Mouse (Mus musculus): ENCODE measurements at regions not wholly inside any gene's neighbourhood (a gene's known extent, or its start where the extent isn't known, plus 50 kb on each side); places are given as distances from the start of the nearest gene placed in this dataset.

DNA sequence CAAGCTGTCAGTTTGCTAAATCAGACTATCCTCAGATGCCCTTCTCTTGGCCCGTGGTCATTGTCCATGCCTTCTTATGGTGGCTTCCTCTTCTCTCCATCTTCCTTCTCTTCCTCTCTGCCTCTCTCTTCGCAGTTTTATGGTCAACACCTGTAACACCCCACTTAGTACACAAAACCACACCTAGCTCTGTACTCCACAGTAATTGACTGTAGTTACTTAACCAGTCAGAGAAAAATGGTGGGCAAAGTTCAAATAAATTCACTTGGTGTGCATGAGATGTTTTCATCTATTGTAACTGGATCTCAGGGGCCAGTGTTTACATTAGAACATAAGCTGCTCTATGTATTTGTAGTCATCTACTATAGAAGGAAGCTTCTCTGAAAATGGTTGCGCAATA lies 807.8 kb upstream of the Cadm2 start:
- DNase-seq (ENCODE audit: low spot score) = no peak

- DNase-seq (ENCODE audit: low spot score) = no peak
Observed at GRCm38 (mm10) chr16:68427522-68427921, 806.8 kb upstream of the Cadm2 start.

DNA sequence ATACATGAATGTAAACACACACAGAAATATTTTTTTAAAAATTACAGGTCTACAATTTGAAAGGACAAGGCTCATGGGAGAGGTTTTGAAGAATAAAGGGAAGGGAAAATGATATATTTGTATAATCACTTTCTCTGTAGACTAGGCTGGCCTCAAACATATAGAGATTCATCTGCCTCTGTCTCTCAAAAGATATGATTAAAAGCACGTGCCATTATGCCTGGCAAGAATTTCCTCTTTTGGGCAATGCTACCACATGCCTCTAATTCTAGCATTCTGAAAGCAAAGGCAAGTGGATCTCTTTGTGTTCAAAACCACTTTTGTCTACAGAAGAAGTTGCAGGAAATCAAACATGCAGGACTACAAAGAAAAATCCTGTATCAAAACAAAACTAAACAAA lies 804.6 kb upstream of the Cadm2 start:
- DNase-seq (ENCODE audit: low spot score) = no peak

DNA sequence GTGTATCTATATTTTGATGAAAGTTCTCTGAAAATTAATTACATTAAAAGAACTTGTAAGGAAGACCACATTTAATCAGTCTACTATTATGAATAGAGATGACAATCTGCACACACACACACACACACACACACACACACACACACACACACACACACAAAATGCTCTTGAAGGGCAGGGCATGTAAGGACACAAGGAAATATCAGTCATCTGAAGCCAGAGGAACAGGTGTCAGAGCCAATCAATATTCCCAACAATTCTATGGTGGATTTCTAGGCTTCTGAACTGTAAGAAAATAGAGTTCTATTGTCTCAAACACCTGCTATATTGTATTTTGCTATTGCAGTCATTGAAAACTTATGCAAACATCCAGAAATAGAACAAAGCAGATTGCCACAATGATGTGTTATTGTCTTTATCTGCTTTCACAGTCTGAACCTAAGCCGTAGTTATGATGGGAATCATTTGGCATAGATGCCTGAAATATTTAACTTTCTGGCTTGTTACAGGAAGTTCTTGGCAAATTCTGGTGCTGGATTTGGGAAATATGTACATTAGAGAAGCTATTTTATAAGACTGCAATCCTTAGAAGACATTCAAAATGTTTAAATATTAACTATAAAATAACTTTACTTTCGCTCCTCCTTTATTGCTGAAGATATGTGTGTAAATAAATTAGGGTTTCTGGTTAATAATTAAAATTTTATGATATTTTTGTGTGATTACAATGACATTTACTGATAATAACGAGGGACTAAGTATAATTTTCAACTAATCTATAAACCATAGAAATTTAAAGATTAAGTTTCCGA lies 781.4 kb upstream of the Cadm2 start:
- no peak for DNase-seq (ENCODE audit: low spot score)

GRCm38 (mm10) chr16:68400591-68400990 lies 779.9 kb upstream of the Cadm2 start:
- no peak for DNase-seq (ENCODE audit: low spot score)

- peak; percentile 8 for DNase-seq (ENCODE audit: low spot score)
Observed at GRCm38 (mm10) chr16:68351088-68351487, 730.4 kb upstream of the Cadm2 start.

DNA sequence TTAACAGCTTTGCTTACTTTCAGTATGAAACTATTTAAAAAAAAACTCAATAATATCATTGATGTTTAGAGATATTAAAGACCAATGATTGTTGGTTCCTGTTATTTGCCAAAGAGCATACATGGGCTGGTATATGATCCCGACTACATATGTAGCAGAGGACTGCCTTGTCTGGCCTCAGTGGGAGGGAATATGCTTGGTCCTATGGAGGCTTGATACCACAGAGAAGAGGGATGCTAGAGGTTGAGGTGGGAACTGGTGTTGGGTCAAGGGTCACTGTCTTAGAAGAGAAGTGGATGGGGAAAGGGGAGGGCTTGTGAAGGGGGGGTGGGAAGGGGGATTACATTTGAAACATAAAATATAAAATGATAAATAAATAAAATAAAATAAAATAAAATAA lies 718.3 kb upstream of the Cadm2 start:
- no peak for DNase-seq (ENCODE audit: low spot score)
